Mouse (Mus musculus) skeletal muscle tissue, adult 2 months (tissue): ENCODE results near the gene Sstr3.

Experiments used
- DNase-seq: peaks from one replicate; pipeline ENCODE4 v3.0.0-alpha.2; 2012; ENCODE audit warnings: low read depth, low spot score

The Sstr3 gene

GRCm38 (mm10) chr15:78502437-78503132, 41.9 kb downstream of the Sstr3 start:
- no peak for DNase-seq

- DNase-seq, result no peak
These were observed 49.5 kb downstream of the Sstr3 start, which contains the start of gene Il2rb for GRCm38 (mm10) chr15:78494968-78495406. Il2rb (minus strand) TSS chr15:78495271.

- DNase-seq, result no peak
These were observed 51.0 kb downstream of the Sstr3 start for GRCm38 (mm10) chr15:78493401-78494010.

- no peak for DNase-seq
These were observed 53.2 kb downstream of the Sstr3 start for GRCm38 (mm10) chr15:78491301-78491700.

GRCm38 (mm10) chr15:78489906-78490305, 54.6 kb downstream of the Sstr3 start:
- DNase-seq, result no peak

GRCm38 (mm10) chr15:78489248-78489647, 55.2 kb downstream of the Sstr3 start:
- DNase-seq, result no peak

- DNase-seq, result no peak
These were observed 57.4 kb downstream of the Sstr3 start for GRCm38 (mm10) chr15:78487066-78487465.
